In genomic region chr6:51269617-51270016, GRCm38 (mm10) we compare ENCODE assay signal across 8 mouse cellular contexts.
A peak's percentile ranks its signal among the peaks of the same experiment; 100 is the strongest.
DNase-seq lines count a peak whose midpoint lies in the region; ATAC-seq and TF ChIP-seq lines count a peak whose summit lies in the region.

No protein-coding gene starts in this region.

- peak; percentile 68 for DNase-seq in heart, adult 11 months
- DNase-seq in heart, adult 8-10 months (ENCODE audit: low spot score): no peak
- DNase-seq in G1E (ENCODE audit: low spot score): no peak
- DNase-seq in right cerebral cortex, postnatal 10 days (ENCODE audit: low spot score in 2 of 2): no peak
- DNase-seq in left cerebral cortex, adult 8-10 months (ENCODE audit: low spot score in 2 of 2): no peak
- DNase-seq in spleen, postnatal 14 days (ENCODE audit: low spot score in 2 of 2): no peak

- peaks cover 30% of the 10 kb centered on the region for H3K4me1 ChIP-seq in G1E (ENCODE audit: insufficient read depth, low read depth, low read length)
- H3K4me1 ChIP-seq in heart, embryonic 14.5 days (ENCODE audit: control insufficient read depth in 2 of 2, insufficient read depth in 2 of 2, low read length in 2 of 2): peaks cover 7 to 14% of the 10 kb centered on the region in 2 experiments
- peaks cover 28% of the 10 kb centered on the region for H3K4me1 ChIP-seq in liver, embryonic 15.5 days (replicated peaks)

- peaks cover 7% of the 10 kb centered on the region for H3K36me3 ChIP-seq in G1E (replicated peaks)
- no peaks in the 10 kb centered on the region for H3K36me3 ChIP-seq in heart, embryonic 14.5 days (ENCODE audit: control insufficient read depth, insufficient read depth, low read length)
- no peaks in the 10 kb centered on the region for H3K36me3 ChIP-seq in liver, embryonic 15.5 days (replicated peaks)

- H3K27ac ChIP-seq in heart, embryonic 14.5 days (replicated peaks in 1 of 2; ENCODE audit: control insufficient read depth in 1 of 2, insufficient read depth in 1 of 2, low read depth in 2 of 2, low read length in 2 of 2): peak overlapping the region; percentile 15 to 71; a peak in 3 of 4 replicates
- H3K27ac ChIP-seq in liver, embryonic 15.5 days (replicated peaks): peak overlapping the region; percentile 67; the same call in 1 of the 2 replicates

- peak overlapping the region; percentile 97 for H3K4me3 ChIP-seq in G1E (ENCODE audit: low read depth, low read length)
- H3K4me3 ChIP-seq in heart, embryonic 14.5 days (ENCODE audit: control insufficient read depth in 1 of 2, insufficient read depth in 1 of 2, low read depth in 1 of 2, low read length in 2 of 2): peak overlapping the region; percentile 62 to 77
- H3K4me3 ChIP-seq in liver, embryonic 15.5 days (replicated peaks): peak overlapping the region; percentile 70

- TF ChIP-seq CTCF in G1E (IDR thresholded peaks at IDR 0.05; ENCODE audit: low read depth, low read length): no peak

- 15% methylated on average over 10 of the region's 10 CpGs for WGBS in heart, embryonic 14.5 days
- WGBS in liver, embryonic 15.5 days (ENCODE audit: insufficient replicate concordance): 16% methylated on average over 10 of the region's 10 CpGs

- H3K9me3 ChIP-seq in G1E (replicated peaks): no peaks in the 10 kb centered on the region
- no peaks in the 10 kb centered on the region for H3K9me3 ChIP-seq in heart, embryonic 14.5 days (ENCODE audit: control insufficient read depth, low read length)
- H3K9me3 ChIP-seq in liver, embryonic 15.5 days (replicated peaks): no peaks in the 10 kb centered on the region

- H3K9ac ChIP-seq in heart, embryonic 14.5 days (ENCODE audit: low read length): peak overlapping the region; percentile 86
- peak overlapping the region; percentile 64; the same call in 1 of the 2 replicates for H3K9ac ChIP-seq in liver, embryonic 15.5 days

- peaks cover 11% of the 10 kb centered on the region; the same call in 1 of the 2 replicates for H3K27me3 ChIP-seq in G1E (ENCODE audit: insufficient read depth, low read length)
- H3K27me3 ChIP-seq in heart, embryonic 14.5 days (ENCODE audit: control insufficient read depth, insufficient read depth, low read length): no peaks in the 10 kb centered on the region
- peaks cover 1% of the 10 kb centered on the region; the same call in 1 of the 2 replicates for H3K27me3 ChIP-seq in liver, embryonic 15.5 days

- ATAC-seq in G1E (ENCODE audit: extremely low read depth, insufficient number of reproducible peaks, low FRiP score, poor library complexity, severe bottlenecking): no peak
- ATAC-seq in heart, embryonic 14.5 days (ENCODE audit: insufficient number of reproducible peaks, insufficient read depth, low FRiP score, low read depth): no peak
- ATAC-seq in liver, embryonic 15.5 days (ENCODE audit: insufficient read depth): no peak

- H3K4me2 ChIP-seq in heart, embryonic 14.5 days (ENCODE audit: low read length): peak overlapping the region; percentile 89
- peak overlapping the region; percentile 92 for H3K4me2 ChIP-seq in liver, embryonic 15.5 days
